Mouse (Mus musculus) testis, adult 2 months (tissue): Measurements from ENCODE around the gene Trpc5.

Experiments
- CTCF ChIP-seq: fragments of 200-500 bp; IDR thresholded peaks from 2 replicates; pipeline ENCODE4 v1.5.1; 2012; ENCODE audit warnings: low read depth, mild to moderate bottlenecking, inconsistent platforms, low read length, moderate library complexity; ENCODE audit not compliant: control insufficient read depth, insufficient read depth, insufficient replicate concordance
- POLR2A ChIP-seq: fragments of 200-500 bp; IDR thresholded peaks from 2 replicates; pipeline ENCODE4 v1.6.1; 2012; ENCODE audit warnings: low read depth, mild to moderate bottlenecking, inconsistent platforms, low read length, moderate library complexity; ENCODE audit not compliant: control insufficient read depth

DNA sequence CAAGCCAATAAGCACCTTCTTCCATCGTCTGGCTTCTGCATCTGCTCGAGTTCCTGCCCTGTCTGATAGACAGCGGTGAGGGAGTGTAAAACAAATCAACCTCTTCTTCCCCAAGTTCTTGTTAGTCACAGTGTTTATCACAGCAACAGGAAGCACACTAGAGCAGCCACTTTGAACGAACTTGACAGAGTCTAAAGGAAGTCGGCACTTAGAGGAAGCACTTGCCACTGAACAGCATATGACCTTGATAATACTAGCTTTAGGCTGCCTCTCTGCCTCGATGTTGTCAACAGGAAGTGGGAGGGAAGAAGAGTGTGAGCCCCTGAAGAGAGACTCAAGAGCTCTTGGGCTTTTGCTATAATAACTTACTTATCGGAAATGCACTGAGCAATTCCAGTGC, 161.9 kb downstream of the Trpc5 start:
- TF ChIP-seq POLR2A: no peak
- TF ChIP-seq CTCF: no peak
